Mouse (Mus musculus) midbrain, postnatal 0 days (tissue): ENCODE data around the gene Lmod2. TPM values are rescaled to one million over a fixed set of nuclear protein-coding genes. Genes with fewer than 3 reads are reported as not detected.
A peak's percentile ranks its signal among the peaks of the same experiment; 100 is the strongest.

Experiments used
- ATAC-seq: fragments of 200-750 bp; cut with Nextera tagmentation; 2 replicates; pipeline ENCODE4 v1.8.0; 2017; ENCODE audit warnings: moderate number of reproducible peaks, mild to moderate bottlenecking, moderate TSS enrichment, moderate library complexity; ENCODE audit not compliant: low FRiP score
- DNase-seq: peaks from one replicate; pipeline ENCODE4 v3.0.0-alpha.2; 2015; ENCODE audit warnings: low spot score
- H3K27ac ChIP-seq: fragments of 300-500 bp; sonication (generic); 2 replicates; pipeline ENCODE4 v1.5.1; 2014; ENCODE audit warnings: low read depth, mild to moderate bottlenecking, low read length, mixed read lengths
- H3K27me3 ChIP-seq: fragments of 300-500 bp; sonication (generic); 2 replicates; pipeline ENCODE4 v1.6.1; 2014; ENCODE audit warnings: low read length, control low read depth, mixed read lengths; ENCODE audit not compliant: insufficient read depth
- H3K36me3 ChIP-seq: fragments of 300-500 bp; sonication (generic); 2 replicates; pipeline ENCODE4 v1.6.1; 2014; ENCODE audit warnings: low read length, control low read depth, mixed read lengths; ENCODE audit not compliant: insufficient read depth
- H3K4me1 ChIP-seq: fragments of 300-500 bp; sonication (generic); 2 replicates; pipeline ENCODE4 v1.6.1; 2014; ENCODE audit warnings: mild to moderate bottlenecking, control low read depth, antibody characterized with exemption, low read length, mixed read lengths; ENCODE audit not compliant: insufficient read depth
- H3K4me2 ChIP-seq: fragments of 300-500 bp; sonication (generic); 2 replicates; pipeline ENCODE4 v1.6.1; 2014; ENCODE audit warnings: low read depth, mild to moderate bottlenecking, low read length, mixed read lengths; ENCODE audit not compliant: poor library complexity, severe bottlenecking
- H3K4me3 ChIP-seq: fragments of 300-500 bp; sonication (generic); 2 replicates; pipeline ENCODE4 v1.5.1; 2014; ENCODE audit warnings: low read depth, mild to moderate bottlenecking, low read length, moderate library complexity
- H3K9ac ChIP-seq: fragments of 300-500 bp; sonication (generic); replicated peaks from 2 replicates; pipeline ENCODE4 v1.6.1; 2014; ENCODE audit warnings: mild to moderate bottlenecking, low read length, moderate library complexity, mixed read lengths; ENCODE audit not compliant: poor library complexity, severe bottlenecking
- H3K9me3 ChIP-seq: fragments of 300-500 bp; sonication (generic); 2 replicates; pipeline ENCODE4 v1.6.1; 2016; ENCODE audit warnings: low read length, control low read depth
- CTCF ChIP-seq: IDR thresholded peaks from 2 replicates; pipeline ENCODE4 v1.5.1; 2016; ENCODE audit warnings: antibody characterized with exemption, mild to moderate bottlenecking
- WGBS: fragments of 180-500 bp; shearing (Covaris S2); extraction: QIAGEN DNeasy Blood & Tissue Kit; methylation state at CpG from one replicate; pipeline ENCODE4 v1.1.7; 2014; 5-methylcytosine and 5-hydroxymethylcytosine counted together
- polyA plus RNA-seq: library from polyadenylated mRNA; unstranded; fragments of >200 nt; fragmentation: Nextera tagmentation; extraction: Ambion mirVana; gene quantifications from 2 replicates; pipeline ENCODE4 v1.2.1, GENCODE M21; 2015
- total RNA-seq: library from RNA; depleted of rRNA; stranded (reverse); fragments of >200 nt; gene quantifications from 2 replicates; pipeline ENCODE4 v1.2.3, GENCODE M21; 2014

The Lmod2 gene
- total and polyA plus RNA-seq, 2 experiments from 2014 or later, result not detected

- ATAC-seq (no peak), DNase-seq (no peak)
Observed at GRCm38 (mm10) chr6:24573319-24573718, 24.2 kb upstream of the Lmod2 start.

GRCm38 (mm10) chr6:24583456-24583855 lies 14.1 kb upstream of the Lmod2 start:
- H3K27ac ChIP-seq, result no peak overlapping the region
- 79% methylated on average over 3 of the region's 3 CpGs for WGBS
- H3K9me3 ChIP-seq, result no peaks in the 10 kb centered on the region
- no peaks in the 10 kb centered on the region for H3K4me1 ChIP-seq
- H3K4me3 ChIP-seq, result no peak overlapping the region
- H3K27me3 ChIP-seq, result no peaks in the 10 kb centered on the region
- H3K9ac ChIP-seq, result no peak overlapping the region
- H3K36me3 ChIP-seq, result no peaks in the 10 kb centered on the region
- no peak overlapping the region for H3K4me2 ChIP-seq
- TF ChIP-seq CTCF, result no peak
- DNase-seq, result no peak
- no peak for ATAC-seq

More at GRCm38 (mm10) chr6:24573319-24573718, 24.2 kb upstream of the Lmod2 start:
- Histone ChIP-seq H3K4me1 (no peaks in the 10 kb centered on the region), H3K9ac (no peak overlapping the region), H3K4me2 (no peak overlapping the region), H3K4me3 (no peak overlapping the region), H3K36me3 (no peaks in the 10 kb centered on the region), H3K27ac (no peak overlapping the region), H3K9me3 (no peaks in the 10 kb centered on the region), H3K27me3 (no peaks in the 10 kb centered on the region)
- TF ChIP-seq CTCF, result no peak

GRCm38 (mm10) chr6:24585431-24586310 lies 11.9 kb upstream of the Lmod2 start:
- ATAC-seq (no peak), DNase-seq (no peak)
- no peak for TF ChIP-seq CTCF
- no peaks in the 10 kb centered on the region for H3K27me3 ChIP-seq
- H3K4me2 ChIP-seq, result no peak overlapping the region
- H3K4me3 ChIP-seq, result no peak overlapping the region
- H3K9me3 ChIP-seq, result no peaks in the 10 kb centered on the region
- no peaks in the 10 kb centered on the region for H3K4me1 ChIP-seq
- 65% methylated on average over 10 of the region's 10 CpGs for WGBS
- H3K36me3 ChIP-seq, result no peaks in the 10 kb centered on the region
- no peak overlapping the region for H3K27ac ChIP-seq
- H3K9ac ChIP-seq, result no peak overlapping the region

GRCm38 (mm10) chr6:24586885-24587284 lies 10.7 kb upstream of the Lmod2 start:
- Histone ChIP-seq H3K27ac (no peak overlapping the region), H3K27me3 (no peaks in the 10 kb centered on the region), H3K9me3 (no peaks in the 10 kb centered on the region), H3K9ac (no peak overlapping the region), H3K4me3 (no peak overlapping the region), H3K4me2 (no peak overlapping the region), H3K4me1 (no peaks in the 10 kb centered on the region), H3K36me3 (no peaks in the 10 kb centered on the region)
- peak; percentile 57 for DNase-seq
- ATAC-seq, result no peak
- WGBS, result 44% methylated on average over 3 of the region's 3 CpGs
- TF ChIP-seq CTCF, result no peak

- TF ChIP-seq CTCF, result no peak
- H3K4me2 ChIP-seq, result no peak overlapping the region
- no peak overlapping the region for H3K9ac ChIP-seq
- no peak overlapping the region for H3K27ac ChIP-seq
- H3K36me3 ChIP-seq, result no peaks in the 10 kb centered on the region
- DNase-seq (no peak), ATAC-seq (no peak)
- no peak overlapping the region for H3K4me3 ChIP-seq
- 79% methylated on average over 5 of the region's 5 CpGs for WGBS
- H3K27me3 ChIP-seq, result no peaks in the 10 kb centered on the region
- no peaks in the 10 kb centered on the region for H3K9me3 ChIP-seq
- no peaks in the 10 kb centered on the region for H3K4me1 ChIP-seq
Observed at GRCm38 (mm10) chr6:24590282-24590681, 7.3 kb upstream of the Lmod2 start.

GRCm38 (mm10) chr6:24591525-24592218 lies 5.9 kb upstream of the Lmod2 start:
- no peak overlapping the region for H3K27ac ChIP-seq
- H3K36me3 ChIP-seq, result no peaks in the 10 kb centered on the region
- no peak for ATAC-seq
- H3K4me3 ChIP-seq, result no peak overlapping the region
- TF ChIP-seq CTCF, result no peak
- no peaks in the 10 kb centered on the region for H3K4me1 ChIP-seq
- H3K9ac ChIP-seq, result no peak overlapping the region
- DNase-seq, result no peak
- H3K9me3 ChIP-seq, result no peaks in the 10 kb centered on the region
- H3K27me3 ChIP-seq, result no peaks in the 10 kb centered on the region
- 53% methylated on average over 10 of the region's 10 CpGs for WGBS
- no peak overlapping the region for H3K4me2 ChIP-seq
